Mouse (Mus musculus) hematopoietic stem cell, adult 5-6 weeks (primary cell): Measurements from ENCODE around the gene Gm5565. TPM values are rescaled to one million over a fixed set of nuclear protein-coding genes. Genes with fewer than 3 reads are reported as not detected.
A peak's percentile ranks its signal among the peaks of the same experiment; 100 is the strongest.
"Not testable (repeated sequence)": the region's sequence is repeated elsewhere in the genome, so short reads cannot be mapped to it uniquely, and the experiment has no call there.

Experiments used
- ATAC-seq, 2 experiments: fragments of 125-278 bp in 1 of 2; replicated peaks in 1 of 2; 2 replicates each; pipeline ENCODE4 v1.8.0; 2016 to 2017; ENCODE audit warnings: inconsistent platforms in 2 of 2, mild to moderate bottlenecking in 2 of 2, moderate number of reproducible peaks in 2 of 2, low read depth in 1 of 2, moderate TSS enrichment in 1 of 2; ENCODE audit not compliant: low FRiP score in 2 of 2, poor library complexity in 2 of 2, severe bottlenecking in 2 of 2, insufficient read depth in 1 of 2, low TSS enrichment in 1 of 2
- total RNA-seq: library from RNA; stranded (forward); fragments of 172-1452, 232-1000 nt; gene quantifications from 2 replicates; pipeline ENCODE4 v1.2.3, GENCODE M21; 2017

The Gm5565 gene
- total RNA-seq = not detected in 2 replicates

DNA sequence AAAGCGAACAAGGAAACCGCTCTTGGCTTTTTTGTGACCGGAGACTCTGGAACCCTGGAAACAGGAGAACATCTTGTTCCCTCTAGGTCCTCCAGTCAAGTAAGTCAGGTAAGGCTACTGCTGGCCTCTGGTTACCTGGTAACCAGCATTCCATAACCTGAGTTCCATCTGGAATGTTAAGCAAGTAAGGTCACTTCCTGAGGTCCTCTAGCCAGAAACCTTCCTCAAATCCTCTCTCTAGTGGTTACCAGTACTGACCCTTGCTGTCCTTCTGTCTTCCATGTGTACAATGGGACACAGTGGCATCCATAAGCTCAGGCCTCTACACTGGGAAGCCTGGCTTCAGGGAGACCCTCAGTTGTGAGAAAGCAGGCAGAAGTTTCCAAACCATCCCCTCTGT, at the start of gene Gm5565:
TSS of gene Gm5565 (minus strand) at position 101 of the 400 bp plus-strand sequence.
- ATAC-seq = not testable (repeated sequence)

DNA sequence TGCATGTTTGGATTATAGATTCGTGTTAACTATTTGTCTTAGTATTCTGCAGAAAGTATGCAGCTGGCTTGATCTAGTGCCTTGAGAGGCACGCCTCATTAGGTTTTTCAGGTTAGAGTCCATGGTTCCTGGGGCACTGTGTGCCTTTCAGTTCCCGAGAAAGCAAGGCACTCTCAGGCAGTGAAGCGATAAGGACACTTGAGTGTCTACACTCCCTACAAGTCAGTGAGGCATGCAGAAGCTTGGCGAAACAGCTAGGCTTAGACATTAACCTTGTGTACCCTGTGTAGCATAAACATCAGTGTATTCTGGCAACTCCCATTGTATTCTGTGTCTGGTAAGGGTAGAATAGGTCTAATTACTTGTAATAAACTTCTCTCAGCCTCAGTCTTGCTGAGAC, 45.2 kb upstream of the Gm5565 start:
- no peak for ATAC-seq

DNA sequence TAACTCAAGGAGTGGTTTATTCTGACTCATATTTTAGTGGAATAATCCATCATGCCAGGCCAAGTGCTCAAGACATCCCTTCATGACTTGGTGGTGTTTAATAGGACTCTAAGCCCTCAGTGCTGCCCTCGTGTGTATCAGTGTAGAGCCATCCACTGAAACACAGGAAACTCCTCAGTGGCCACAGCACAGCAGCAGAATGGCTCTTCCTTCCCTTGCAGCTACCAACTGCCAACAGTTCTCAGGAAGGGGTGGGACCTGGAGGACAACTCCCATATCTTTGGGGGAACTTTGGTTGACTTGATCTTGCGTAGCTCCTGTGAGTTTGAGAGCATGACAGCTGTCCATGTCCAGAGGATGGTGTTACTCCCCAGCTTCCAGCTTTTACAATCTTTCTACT, 43.6 kb upstream of the Gm5565 start:
- ATAC-seq = peak; percentile 47 to 66; a peak in 3 of 4 replicates

DNA sequence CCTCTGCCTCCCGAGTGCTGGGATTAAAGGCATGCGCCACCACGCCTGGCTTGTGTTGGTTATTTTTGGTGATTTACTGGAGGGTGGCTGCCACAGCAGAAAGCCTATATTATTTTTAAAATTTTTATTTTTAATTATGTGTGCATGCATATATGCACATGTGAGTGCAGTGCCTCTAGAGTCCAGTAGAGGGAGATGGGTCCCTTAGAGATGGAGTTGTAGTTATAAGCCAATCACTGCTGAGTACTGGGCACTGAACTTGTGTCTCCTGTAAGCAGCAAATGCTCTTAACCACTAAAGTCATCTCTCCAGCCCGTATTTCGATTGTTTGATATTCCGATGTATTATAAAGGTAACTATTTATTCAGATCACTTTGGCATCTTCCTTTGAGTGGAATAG, 40.2 kb upstream of the Gm5565 start:
- no peak for ATAC-seq

DNA sequence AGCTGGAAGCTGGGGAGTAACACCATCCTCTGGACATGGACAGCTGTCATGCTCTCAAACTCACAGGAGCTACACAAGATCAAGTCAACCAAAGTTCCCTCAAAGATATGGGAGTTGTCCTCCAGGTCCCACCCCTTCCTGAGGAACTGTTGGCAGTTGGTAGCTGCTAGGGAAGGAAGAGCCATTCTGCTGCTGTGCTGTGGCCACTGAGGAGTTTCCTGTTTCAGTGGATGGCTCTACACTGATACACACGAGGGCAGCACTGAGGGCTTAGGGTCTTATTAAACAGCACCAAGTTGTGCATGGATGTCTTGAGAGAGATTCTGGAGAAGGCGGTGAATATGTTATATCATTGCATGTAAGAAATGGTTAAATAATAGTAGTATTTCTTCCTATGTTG, 39.2 kb upstream of the Gm5565 start:
- peak in 1 of 2 experiments; percentile 53; a peak in 2 of 4 replicates for ATAC-seq

DNA sequence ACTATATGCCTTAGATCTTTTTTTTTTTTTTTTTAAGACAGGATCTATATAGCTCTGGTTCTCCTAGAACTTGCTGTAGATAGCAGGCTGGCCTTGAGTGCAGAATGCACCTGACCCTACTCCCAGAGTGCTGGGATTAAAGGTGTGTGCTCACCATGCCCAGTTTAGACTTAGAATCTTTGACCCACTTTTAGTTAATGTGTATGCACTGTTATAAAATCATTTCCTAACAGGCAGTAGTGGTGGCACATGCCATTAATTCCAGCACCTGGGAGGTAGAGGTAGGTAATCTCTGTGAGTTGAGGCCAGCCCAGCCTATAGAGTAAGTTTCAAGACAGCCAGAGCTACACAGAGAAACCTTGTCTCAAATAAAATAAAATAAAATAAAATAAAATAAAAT, 38.7 kb upstream of the Gm5565 start:
- no peak for ATAC-seq

DNA sequence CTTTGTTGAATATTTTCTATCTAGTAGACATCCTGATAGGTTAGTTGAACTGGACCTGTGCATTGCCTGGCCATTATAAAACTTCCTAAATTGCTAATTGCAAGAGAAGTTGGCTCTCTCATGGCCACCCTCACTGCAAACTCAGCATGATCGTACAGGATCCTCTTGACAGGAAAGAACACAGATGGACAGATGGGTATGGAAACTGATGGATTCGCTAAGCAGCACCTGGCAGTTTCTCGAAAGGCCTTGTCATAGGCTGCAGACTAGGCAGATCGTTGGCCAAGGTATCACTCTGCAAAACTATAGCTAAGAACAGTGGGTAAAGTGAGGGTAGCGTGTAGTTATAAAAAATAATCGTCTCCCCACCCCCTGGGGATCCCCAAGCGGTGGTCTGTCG, 33.0 kb upstream of the Gm5565 start:
- ATAC-seq = no peak

DNA sequence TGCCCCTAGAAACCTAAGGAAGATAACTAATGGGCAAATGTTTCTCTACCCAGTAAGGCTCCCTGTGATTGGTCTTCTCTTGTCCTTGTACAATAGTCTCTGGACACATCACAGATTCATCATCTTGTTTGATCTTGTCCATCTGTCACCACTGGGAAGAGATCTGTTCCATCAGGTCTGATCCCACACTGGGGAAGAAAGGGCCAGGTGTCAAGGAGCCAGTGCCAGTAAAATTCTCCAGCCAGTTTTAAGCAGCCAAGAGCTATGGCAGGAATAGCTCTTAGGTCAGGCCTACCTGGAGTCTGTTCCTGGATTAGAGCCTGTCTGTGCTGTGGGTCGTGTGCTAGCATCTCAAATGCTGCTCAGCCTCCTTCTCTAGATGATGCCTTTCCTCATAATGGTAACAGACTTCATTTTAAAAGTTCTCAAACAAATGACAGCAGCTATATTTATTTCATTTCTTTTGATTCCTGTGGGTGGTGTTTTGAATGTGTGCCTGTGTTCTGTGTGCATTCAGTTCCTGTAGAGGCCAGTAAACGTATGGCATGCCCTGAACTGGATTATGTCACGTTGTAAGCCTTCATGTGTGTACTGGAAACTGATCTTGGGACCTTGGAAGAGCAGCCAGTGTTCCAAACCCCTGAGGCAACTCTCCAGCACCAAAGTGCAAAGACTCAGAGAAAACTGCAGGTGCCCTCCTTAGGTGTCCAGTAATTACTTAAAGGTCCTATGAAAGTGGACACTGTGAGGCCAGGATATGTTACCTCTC, 30.3 kb upstream of the Gm5565 start:
- no peak for ATAC-seq

DNA sequence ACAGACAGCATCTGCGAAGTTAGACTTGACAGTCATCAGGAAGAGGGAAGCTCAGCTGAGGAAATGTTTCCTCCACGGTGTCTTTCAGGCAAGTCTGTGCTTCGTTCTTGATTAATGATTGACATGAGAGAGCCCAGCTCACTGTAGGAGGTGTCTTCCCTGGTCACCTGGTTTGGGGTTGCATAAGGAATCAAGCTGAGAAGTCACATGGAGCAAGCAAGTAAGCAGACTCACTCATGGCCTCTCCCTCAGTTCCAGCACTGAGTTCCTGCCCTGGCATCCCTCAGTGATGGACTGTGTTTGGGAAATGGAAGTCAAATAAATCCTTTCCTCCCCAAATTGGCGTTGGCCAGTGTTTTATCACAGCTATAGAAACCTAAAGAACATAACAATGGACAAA, 29.8 kb upstream of the Gm5565 start:
- no peak for ATAC-seq

DNA sequence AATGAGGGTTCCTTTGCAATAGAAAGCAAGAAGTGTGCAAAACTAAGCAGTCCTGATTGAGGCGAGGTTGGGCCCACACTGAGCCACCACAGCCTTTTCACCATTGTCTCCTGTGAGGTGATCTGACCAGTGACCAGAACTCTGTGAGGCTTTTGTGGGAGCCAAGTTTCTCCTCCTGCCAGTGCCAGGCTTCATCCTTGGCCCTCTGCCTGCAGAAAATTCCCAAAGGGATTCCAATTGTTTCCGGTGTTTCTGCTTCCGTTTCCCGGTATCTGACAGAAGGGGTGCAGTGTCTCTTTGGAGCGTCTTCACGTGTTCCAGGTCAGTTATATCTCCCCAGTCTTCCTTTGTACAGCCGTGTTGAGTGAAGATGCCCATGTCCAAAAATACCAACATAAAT, 28.4 kb upstream of the Gm5565 start:
- ATAC-seq = no peak

DNA sequence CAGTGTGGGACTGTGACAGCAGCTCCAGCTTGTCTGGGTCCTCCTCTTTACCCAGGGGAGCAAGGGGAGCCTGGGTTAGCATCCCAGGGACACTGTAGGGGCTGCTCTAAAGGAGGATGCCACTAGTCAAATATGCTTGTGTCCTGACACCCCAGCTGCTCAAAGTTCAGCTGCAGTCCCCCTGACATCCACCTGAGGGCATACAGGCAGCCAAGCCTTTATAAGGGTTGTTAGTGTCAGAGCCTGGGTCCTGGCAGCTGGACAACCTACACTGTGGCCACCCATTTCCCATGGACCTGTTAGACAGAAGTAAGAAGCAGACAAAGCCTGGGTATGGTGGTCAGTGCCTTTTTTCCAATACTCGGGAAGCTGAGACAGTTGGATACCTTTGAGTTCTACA, 27.8 kb upstream of the Gm5565 start:
- 0 out of 4 replicates have a peak, but pooled peaks of 1 of the 2 experiments have one; percentile 27 for ATAC-seq

DNA sequence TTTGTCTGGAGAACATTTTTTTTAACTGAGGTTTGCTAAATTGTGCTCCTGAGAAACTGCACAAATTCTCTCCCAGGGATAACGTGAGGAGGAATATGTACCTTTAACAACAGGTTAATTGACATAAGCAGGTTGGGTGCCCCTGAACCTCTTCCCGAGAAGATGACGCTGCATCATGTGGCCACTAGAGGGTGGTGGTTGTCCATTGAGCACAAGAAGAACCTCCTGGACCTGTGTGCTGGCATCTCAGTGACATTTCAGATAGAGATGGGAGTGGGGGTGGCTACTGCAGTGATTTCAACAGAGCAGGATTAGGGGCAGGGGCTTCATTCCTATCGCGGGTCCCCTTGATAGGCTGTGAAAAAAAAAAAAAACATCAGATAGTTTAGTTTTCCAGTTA, 27.1 kb upstream of the Gm5565 start:
- ATAC-seq = peak in 1 of 2 experiments; percentile 49; a peak in 1 of 4 replicates

DNA sequence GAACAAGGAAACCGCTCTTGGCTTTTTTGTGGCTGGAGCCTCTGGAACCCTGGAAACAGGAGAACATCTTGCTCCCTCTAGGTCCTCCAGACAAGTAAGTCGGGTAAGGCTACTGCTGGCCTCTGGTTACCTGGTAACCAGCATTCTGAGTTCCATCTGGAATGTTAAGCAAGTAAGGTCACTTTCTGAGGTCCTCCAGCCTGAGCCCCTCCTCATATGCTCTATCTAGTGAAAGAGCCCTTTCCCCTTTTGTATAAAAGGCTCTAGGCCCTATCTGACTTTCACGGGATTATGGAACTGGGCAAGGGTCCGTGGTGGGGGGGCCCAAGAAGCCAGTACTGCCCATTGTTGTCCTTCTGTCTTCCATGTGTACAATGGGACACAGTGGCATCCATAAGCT, 24.9 kb upstream of the Gm5565 start, which contains the start of gene 1700001J03Rik:
TSS of gene 1700001J03Rik (minus strand) at position 101 of the 400 bp plus-strand sequence.
- ATAC-seq = not testable (repeated sequence)

DNA sequence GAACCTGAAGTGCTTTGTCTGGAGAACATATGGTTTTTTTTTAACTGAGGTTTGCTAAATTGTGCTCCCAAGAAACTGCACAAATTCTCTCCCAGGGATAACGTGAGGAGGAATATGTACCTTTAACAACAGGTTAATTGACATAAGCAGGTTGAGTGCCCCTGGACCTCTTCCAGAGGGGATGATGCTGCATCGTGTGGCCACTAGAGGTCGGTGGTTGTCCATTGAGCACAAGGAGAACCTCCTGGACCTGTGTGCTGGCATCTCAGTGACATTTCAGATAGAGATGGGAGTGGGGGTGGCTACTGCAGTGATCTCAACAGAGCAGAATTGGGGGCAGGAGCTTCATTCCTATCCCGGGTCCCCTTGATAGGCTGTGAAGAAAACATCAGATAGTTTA, 12.4 kb upstream of the Gm5565 start:
- ATAC-seq = not testable (repeated sequence)

DNA sequence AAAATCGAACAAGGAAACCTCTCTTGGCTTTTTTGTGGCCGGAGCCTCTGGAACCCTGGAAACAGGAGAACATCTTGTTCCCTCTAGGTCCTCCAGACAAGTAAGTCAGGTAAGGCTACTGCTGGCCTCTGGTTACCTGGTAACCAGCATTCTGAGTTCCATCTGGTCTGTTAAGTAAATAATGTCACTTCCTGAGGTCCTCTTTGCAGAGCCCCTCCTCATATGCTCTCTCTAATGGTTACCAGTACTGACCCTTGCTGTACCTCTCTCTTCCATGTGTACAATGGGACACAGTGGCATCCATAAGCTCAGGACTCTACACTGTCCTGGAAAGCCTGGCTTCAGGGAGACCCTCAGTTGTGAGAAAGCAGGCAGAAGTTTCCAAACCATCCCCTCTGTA, 10.3 kb upstream of the Gm5565 start, which contains the start of gene Gm6309:
TSS of gene Gm6309 (minus strand) at position 101 of the 400 bp plus-strand sequence.
- ATAC-seq = not testable (repeated sequence)

DNA sequence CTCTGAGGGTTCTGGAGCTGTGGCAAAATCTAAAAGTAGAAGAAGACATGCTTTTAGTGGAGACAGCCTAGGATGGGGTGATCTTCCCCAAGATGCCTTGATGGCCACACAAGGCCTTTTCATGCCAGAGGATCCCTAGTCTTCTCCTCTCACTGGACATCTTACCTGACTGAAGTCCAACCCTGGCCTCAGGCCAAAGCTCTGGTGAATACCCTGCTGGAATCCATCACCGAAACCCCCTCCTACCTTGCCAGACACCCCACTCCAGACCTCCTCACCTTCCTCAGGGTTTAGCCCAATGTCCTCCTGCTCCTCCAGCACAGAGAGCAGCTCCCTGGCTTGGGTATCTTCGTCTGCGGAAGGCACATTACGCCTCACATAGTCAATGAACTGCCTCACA, 2.0 kb downstream of the Gm5565 start:
- not testable (repeated sequence) for ATAC-seq

DNA sequence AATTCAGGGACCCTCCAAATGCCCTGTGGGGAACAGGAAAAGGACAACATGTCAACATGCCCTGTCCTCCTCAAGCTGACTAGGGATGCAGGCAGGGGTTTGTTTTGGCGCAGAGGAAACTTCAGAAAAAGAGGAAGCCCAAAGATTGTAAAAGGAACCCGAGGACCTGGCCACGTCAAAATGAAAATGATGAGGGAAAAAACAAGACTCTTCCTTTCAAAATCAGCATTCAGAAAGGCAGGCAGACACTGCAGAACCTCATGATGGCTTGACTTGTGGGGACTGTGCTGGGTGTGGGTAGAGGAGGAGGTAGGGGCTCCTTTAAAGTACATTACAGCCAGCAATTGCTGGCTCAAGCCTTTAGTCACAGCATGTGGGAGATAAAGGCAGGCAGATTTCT, 9.9 kb downstream of the Gm5565 start:
- ATAC-seq = no peak

DNA sequence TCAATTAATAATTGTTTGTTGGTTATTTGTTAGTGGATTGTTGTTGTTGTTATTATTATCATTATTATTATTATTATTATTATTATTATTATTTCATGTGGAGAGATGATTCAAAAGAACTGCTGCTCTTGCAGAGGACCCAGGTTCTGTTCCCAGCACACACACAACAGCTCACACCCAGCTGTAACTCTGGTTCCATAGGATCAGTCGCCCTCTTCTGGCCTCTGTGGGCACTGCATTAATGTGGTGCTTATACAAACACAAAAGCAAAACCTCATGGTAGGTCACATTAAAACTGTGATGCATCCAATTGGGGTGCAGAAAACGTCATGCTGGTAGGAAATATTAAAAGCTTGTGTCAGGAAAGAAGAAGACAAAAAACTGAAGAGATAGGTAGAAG, 12.4 kb downstream of the Gm5565 start:
- no peak for ATAC-seq
